Mouse (Mus musculus): ENCODE measurements around the gene Cul1.

Gene Cul1

GRCm38 (mm10) chr6:47482027-47482426 is 28.8 kb downstream of the Cul1 start:
- DNase-seq (ENCODE audit: low spot score): no peak

- no peak for DNase-seq (ENCODE audit: low spot score)
These were observed 41.4 kb downstream of the Cul1 start for GRCm38 (mm10) chr6:47494562-47494961.

GRCm38 (mm10) chr6:47520030-47520429 is 66.8 kb downstream of the Cul1 start:
- no peak for DNase-seq (ENCODE audit: low spot score)

GRCm38 (mm10) chr6:47522431-47522830 is 69.2 kb downstream of the Cul1 start:
- DNase-seq (ENCODE audit: low spot score): no peak

GRCm38 (mm10) chr6:47525041-47525440 is 71.8 kb downstream of the Cul1 start:
- no peak for DNase-seq (ENCODE audit: low spot score)

GRCm38 (mm10) chr6:47526446-47526845 is 73.2 kb downstream of the Cul1 start:
- DNase-seq (ENCODE audit: low spot score): no peak

GRCm38 (mm10) chr6:47527129-47527528 is 73.9 kb downstream of the Cul1 start:
- DNase-seq (ENCODE audit: low spot score): no peak

GRCm38 (mm10) chr6:47527655-47528054 is 74.5 kb downstream of the Cul1 start:
- DNase-seq (ENCODE audit: low spot score): no peak

GRCm38 (mm10) chr6:47532547-47532946 is 79.3 kb downstream of the Cul1 start:
- no peak for DNase-seq (ENCODE audit: low spot score)

- no peak for DNase-seq (ENCODE audit: low spot score)
These were observed 82.1 kb downstream of the Cul1 start for GRCm38 (mm10) chr6:47535333-47535732.

GRCm38 (mm10) chr6:47552280-47552679 is 99.1 kb downstream of the Cul1 start:
- DNase-seq (ENCODE audit: low spot score): no peak

GRCm38 (mm10) chr6:47559287-47559686 is 106.1 kb downstream of the Cul1 start:
- DNase-seq (ENCODE audit: low spot score): no peak

- DNase-seq (ENCODE audit: low spot score): no peak
These were observed 107.2 kb downstream of the Cul1 start for GRCm38 (mm10) chr6:47560407-47560806.

GRCm38 (mm10) chr6:47560846-47561245 is 107.6 kb downstream of the Cul1 start:
- no peak for DNase-seq (ENCODE audit: low spot score)

GRCm38 (mm10) chr6:47561426-47561825 is 108.2 kb downstream of the Cul1 start:
- no peak for DNase-seq (ENCODE audit: low spot score)

GRCm38 (mm10) chr6:47565326-47566035 is 112.3 kb downstream of the Cul1 start:
- DNase-seq (ENCODE audit: low spot score): no peak

GRCm38 (mm10) chr6:47572887-47573286 is 119.7 kb downstream of the Cul1 start:
- no peak for DNase-seq (ENCODE audit: low spot score)

Data from layer of hippocampus, adult 11-12 months (tissue).